In genomic region chr6:37404325-37404724, GRCm38 (mm10) we compare ENCODE assay signal across 20 mouse cellular contexts. TPM values are rescaled to one million over a fixed set of nuclear protein-coding genes. Genes with fewer than 3 reads are reported as not detected.
DNase-seq lines count a peak whose midpoint lies in the region; ATAC-seq lines count a peak whose summit lies in the region.
"Had no signal": no experiment of that assay in that cellular context is flagged by ENCODE, and none has a peak within 500 bp of the region (broad histone marks: within the 10 kb centered on the region; RNA-seq: fewer than 3 reads in every experiment).

No protein-coding gene starts in this region.

- 58% methylated on average over 3 of the region's 3 CpGs for WGBS in heart, embryonic 15.5 days
- 15% methylated on average over 3 of the region's 3 CpGs for WGBS in kidney, embryonic 15.5 days

- H3K27me3 ChIP-seq in heart, embryonic 15.5 days: no peaks in the 10 kb centered on the region
- H3K27me3 ChIP-seq in kidney, embryonic 15.5 days: no peaks in the 10 kb centered on the region
- H3K27me3 ChIP-seq: limb, embryonic 12.5 days had no signal

- no peaks in the 10 kb centered on the region for H3K9me3 ChIP-seq in heart, embryonic 15.5 days (replicated peaks)
- no peaks in the 10 kb centered on the region for H3K9me3 ChIP-seq in kidney, embryonic 15.5 days (replicated peaks)
- H3K9me3 ChIP-seq: limb, embryonic 12.5 days had no signal

- peak; percentile 43 for DNase-seq in embryo, embryonic 10.5 days (ENCODE audit: low spot score)
- DNase-seq in embryo, embryonic 11 days: no peak
- DNase-seq in heart, postnatal 25 days (ENCODE audit: low spot score): no peak
- DNase-seq in kidney, adult 9 months: no peak
- DNase-seq in ZHBTc4 (ENCODE audit: low read depth, low spot score): peak; percentile 57
- DNase-seq: adrenal gland, adult 8-10 months; cerebellum, adult 18-20 months; cerebellum, postnatal 14 days; forebrain, postnatal 0 days; gastrocnemius, postnatal 25 days; layer of hippocampus, postnatal 36 days; liver, postnatal 0 days; lung, postnatal 10 days; thymus, postnatal 14 days had no signal

- peak overlapping the region; percentile 10 for H3K27ac ChIP-seq in heart, embryonic 15.5 days
- peak overlapping the region; percentile 78 for H3K27ac ChIP-seq in kidney, embryonic 15.5 days
- H3K27ac ChIP-seq: limb, embryonic 12.5 days had no signal

- no peaks in the 10 kb centered on the region for H3K36me3 ChIP-seq in heart, embryonic 15.5 days
- no peaks in the 10 kb centered on the region for H3K36me3 ChIP-seq in kidney, embryonic 15.5 days

- H3K4me1 ChIP-seq in heart, embryonic 15.5 days (replicated peaks): peaks cover 72% of the 10 kb centered on the region
- peaks cover 89% of the 10 kb centered on the region for H3K4me1 ChIP-seq in kidney, embryonic 15.5 days

- intact Hi-C loops in heart, postnatal 25 days (cut with DNase I): no loop called here

- H3K4me3 ChIP-seq in heart, embryonic 15.5 days: no peak overlapping the region
- H3K4me3 ChIP-seq in kidney, embryonic 15.5 days (replicated peaks): no peak overlapping the region
- H3K4me3 ChIP-seq: limb, embryonic 12.5 days had no signal

- no peak overlapping the region for H3K9ac ChIP-seq in heart, embryonic 15.5 days
- no peak overlapping the region for H3K9ac ChIP-seq in kidney, embryonic 15.5 days
- H3K9ac ChIP-seq: forebrain, postnatal 0 days; limb, embryonic 12.5 days; liver, postnatal 0 days had no signal

- ATAC-seq in heart, embryonic 15.5 days (replicated peaks; ENCODE audit: insufficient number of reproducible peaks, insufficient read depth, low FRiP score, low read depth): no peak
- peak; percentile 85 for ATAC-seq in kidney, embryonic 15.5 days (replicated peaks; ENCODE audit: low FRiP score)
- ATAC-seq: CD4-positive, CD25-positive, alpha-beta regulatory T cell, adult 4 months; forebrain, postnatal 0 days; liver, postnatal 0 days had no signal

- H3K4me2 ChIP-seq in heart, embryonic 15.5 days: no peak overlapping the region
- H3K4me2 ChIP-seq in kidney, embryonic 15.5 days: 0 out of 2 replicates have a peak overlapping the region, but pooled peaks have one; percentile 6
- H3K4me2 ChIP-seq: limb, embryonic 12.5 days; liver, embryonic 11.5 days; midbrain, embryonic 11.5 days had no signal

RNA-seq across cellular contexts. Expression of gene Creb3l2, which starts 37.6 kb away (rescaled TPM):
- polyA plus RNA-seq in heart, embryonic 15.5 days (2015; fragmentation: Nextera tagmentation; extraction: Ambion mirVana): 26.7 and 33.6 TPM in 2 replicates
- total RNA-seq in heart, postnatal 25 days (2021): 10 to 100 TPM; 23.9 to 28.5 TPM
- 31.1 and 31.4 TPM in 2 replicates for polyA plus RNA-seq in kidney, embryonic 15.5 days (2015; fragmentation: Nextera tagmentation; extraction: Ambion mirVana)

Comparison
In these comparisons a context has a peak if more than half of its experiments do, and no peak if none do; other contexts are left out.
1. DNase-seq: peak in embryo, embryonic 10.5 days (single experiment) and ZHBTc4 (single experiment); none in embryo, embryonic 11 days (single experiment), heart, postnatal 25 days (single experiment) and kidney, adult 9 months (single experiment).